Mouse (Mus musculus) embryonic facial prominence, embryonic 14.5 days (tissue): ENCODE results near the gene Fads6. TPM values are rescaled to one million over a fixed set of nuclear protein-coding genes. Genes with fewer than 3 reads are reported as not detected.
A peak's percentile ranks its signal among the peaks of the same experiment; 100 is the strongest.

Source experiments
- ATAC-seq: fragments of 200-750 bp; cut with Nextera tagmentation; 2 replicates; pipeline ENCODE4 v1.8.0; 2017; ENCODE audit warnings: low read depth, moderate number of reproducible peaks, moderate TSS enrichment
- DNase-seq: peaks from one replicate; pipeline ENCODE4 v3.0.0-alpha.2; 2015; ENCODE audit warnings: low spot score
- H3K27ac ChIP-seq: fragments of 300-500 bp; sonication (generic); replicated peaks from 2 replicates; pipeline ENCODE4 v1.5.1; 2014; ENCODE audit warnings: low read depth, mild to moderate bottlenecking, low read length, moderate library complexity
- H3K27me3 ChIP-seq: fragments of 300-500 bp; sonication (generic); replicated peaks from 2 replicates; pipeline ENCODE4 v1.6.1; 2014; ENCODE audit warnings: low read length; ENCODE audit not compliant: control insufficient read depth, insufficient read depth
- H3K36me3 ChIP-seq: fragments of 300-500 bp; sonication (generic); 2 replicates; pipeline ENCODE4 v1.6.1; 2014; ENCODE audit warnings: low read length, mixed read lengths; ENCODE audit not compliant: control insufficient read depth, insufficient read depth
- H3K4me1 ChIP-seq: fragments of 300-500 bp; sonication (generic); 2 replicates; pipeline ENCODE4 v1.6.1; 2014; ENCODE audit warnings: antibody characterized with exemption, low read length; ENCODE audit not compliant: control insufficient read depth, insufficient read depth
- H3K4me2 ChIP-seq: fragments of 300-500 bp; sonication (generic); 2 replicates; pipeline ENCODE4 v1.6.1; 2014; ENCODE audit warnings: low read depth, mild to moderate bottlenecking, low read length, moderate library complexity, mixed read lengths
- H3K4me3 ChIP-seq: fragments of 300-500 bp; sonication (generic); 2 replicates; pipeline ENCODE4 v1.5.1; 2014; ENCODE audit warnings: low read depth, mild to moderate bottlenecking, low read length
- H3K9ac ChIP-seq: fragments of 300-500 bp; sonication (generic); 2 replicates; pipeline ENCODE4 v1.6.1; 2014; ENCODE audit warnings: low read depth, mild to moderate bottlenecking, low read length, moderate library complexity, mixed read lengths
- H3K9me3 ChIP-seq: fragments of 300-500 bp; sonication (generic); 2 replicates; pipeline ENCODE4 v1.6.1; 2016; ENCODE audit warnings: low read length; ENCODE audit not compliant: control insufficient read depth
- WGBS: fragments of 180-500 bp; shearing (Covaris S2); extraction: QIAGEN DNeasy Blood & Tissue Kit; methylation state at CpG from one replicate; pipeline ENCODE4 v1.1.7; 2014; 5-methylcytosine and 5-hydroxymethylcytosine counted together
- polyA plus RNA-seq: library from polyadenylated mRNA; unstranded; fragments of >200 nt; fragmentation: Nextera tagmentation; extraction: Ambion mirVana; gene quantifications from 2 replicates; pipeline ENCODE4 v1.2.1, GENCODE M21; 2014

Gene Fads6
- polyA plus RNA-seq, 1 experiment from 2014 or later, result 0.24 TPM

GRCm38 (mm10) chr11:115264862-115265668 is 32.4 kb downstream of the Fads6 start:
- Histone ChIP-seq H3K4me3 (peak overlapping the region; percentile 27), H3K4me1 (peaks cover 11% of the 10 kb centered on the region; the same call in 1 of the 2 replicates), H3K27me3 (peaks cover 87% of the 10 kb centered on the region), H3K9ac (no peak overlapping the region), H3K9me3 (no peaks in the 10 kb centered on the region), H3K4me2 (peak overlapping the region; percentile 46), H3K27ac (no peak overlapping the region), H3K36me3 (peaks cover 18% of the 10 kb centered on the region; the same call in 1 of the 2 replicates)
- DNase-seq (no peak), ATAC-seq (no peak)
- WGBS, result 13% methylated on average over 19 of the region's 39 CpGs

GRCm38 (mm10) chr11:115264136-115264861 is 33.2 kb downstream of the Fads6 start:
- 69% methylated on average over 7 of the region's 7 CpGs for WGBS
- DNase-seq, result no peak
- Histone ChIP-seq H3K27me3 (peaks cover 94% of the 10 kb centered on the region), H3K36me3 (peaks cover 14% of the 10 kb centered on the region; the same call in 1 of the 2 replicates), H3K27ac (no peak overlapping the region), H3K9ac (no peak overlapping the region), H3K4me2 (no peak overlapping the region), H3K4me3 (no peak overlapping the region), H3K4me1 (peaks cover 11% of the 10 kb centered on the region; the same call in 1 of the 2 replicates), H3K9me3 (no peaks in the 10 kb centered on the region)
- ATAC-seq, result no peak

DNA sequence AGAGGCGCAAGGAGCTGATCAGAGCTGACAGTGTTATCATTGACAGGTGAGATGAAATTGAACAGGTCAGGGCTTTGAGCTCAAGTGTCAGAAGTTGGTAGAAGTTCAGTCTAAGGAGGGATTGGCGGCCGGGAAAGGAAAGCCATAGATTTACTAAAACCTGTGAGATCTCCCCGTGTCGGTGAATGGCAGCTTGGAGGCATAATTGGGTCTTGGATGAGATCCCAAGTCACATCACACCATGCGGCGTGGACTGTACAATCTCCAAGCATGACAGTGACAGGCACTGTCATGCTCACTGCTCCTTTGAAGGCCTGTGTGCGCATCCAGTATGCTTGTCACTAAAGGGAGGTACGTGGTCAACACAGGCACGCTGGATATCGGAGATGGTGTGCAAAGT is 34.5 kb downstream of the Fads6 start:
- 79% methylated on average over 11 of the region's 11 CpGs for WGBS
- peaks cover 98% of the 10 kb centered on the region for H3K27me3 ChIP-seq
- no peak overlapping the region for H3K4me3 ChIP-seq
- 0 out of 2 replicates have a peak, but pooled peaks cover 2% of the 10 kb centered on the region for H3K36me3 ChIP-seq
- H3K9me3 ChIP-seq, result no peaks in the 10 kb centered on the region
- ATAC-seq (no peak), DNase-seq (no peak)
- no peak overlapping the region for H3K27ac ChIP-seq
- H3K4me2 ChIP-seq, result no peak overlapping the region
- no peak overlapping the region for H3K9ac ChIP-seq
- peaks cover 12% of the 10 kb centered on the region; the same call in 1 of the 2 replicates for H3K4me1 ChIP-seq

DNA sequence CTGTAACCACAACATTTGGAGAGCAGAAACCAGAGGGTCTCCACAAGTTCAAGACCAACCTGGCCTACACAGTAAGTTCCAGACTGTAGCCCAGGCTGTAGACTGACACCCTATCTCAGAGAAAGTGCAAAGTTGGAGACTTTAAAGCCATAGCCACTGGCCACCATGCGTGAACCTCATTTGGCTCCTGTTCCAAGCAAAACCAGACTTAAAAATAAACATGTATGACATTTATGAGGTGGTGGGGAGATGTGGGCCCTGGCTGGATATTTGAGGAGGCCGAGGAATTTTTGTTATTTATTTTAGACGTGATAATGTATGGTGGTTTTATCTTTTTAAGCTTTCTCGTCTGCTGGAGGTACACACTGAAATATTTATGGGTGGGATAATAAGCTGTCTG is 38.3 kb downstream of the Fads6 start:
- no peaks in the 10 kb centered on the region for H3K9me3 ChIP-seq
- H3K4me2 ChIP-seq, result no peak overlapping the region
- no peak overlapping the region for H3K4me3 ChIP-seq
- 60% methylated on average over 4 of the region's 4 CpGs for WGBS
- DNase-seq, result no peak
- H3K27ac ChIP-seq, result no peak overlapping the region
- no peak for ATAC-seq
- no peak overlapping the region for H3K9ac ChIP-seq
- H3K36me3 ChIP-seq, result no peaks in the 10 kb centered on the region
- peaks cover 86% of the 10 kb centered on the region for H3K27me3 ChIP-seq
- 0 out of 2 replicates have a peak, but pooled peaks cover 6% of the 10 kb centered on the region for H3K4me1 ChIP-seq

- Histone ChIP-seq H3K36me3 (no peaks in the 10 kb centered on the region), H3K27me3 (peaks cover 78% of the 10 kb centered on the region), H3K27ac (no peak overlapping the region), H3K4me2 (peak overlapping the region; percentile 33), H3K9ac (no peak overlapping the region), H3K4me3 (peak overlapping the region; percentile 24), H3K4me1 (0 out of 2 replicates have a peak, but pooled peaks cover 6% of the 10 kb centered on the region), H3K9me3 (no peaks in the 10 kb centered on the region)
- ATAC-seq, result 0 out of 2 replicates have a peak, but pooled peaks have one; percentile 41
- 27% methylated on average over 27 of the region's 59 CpGs for WGBS
- DNase-seq, result peak; percentile 33
Observed at GRCm38 (mm10) chr11:115257775-115258510, 39.5 kb downstream of the Fads6 start.

DNA sequence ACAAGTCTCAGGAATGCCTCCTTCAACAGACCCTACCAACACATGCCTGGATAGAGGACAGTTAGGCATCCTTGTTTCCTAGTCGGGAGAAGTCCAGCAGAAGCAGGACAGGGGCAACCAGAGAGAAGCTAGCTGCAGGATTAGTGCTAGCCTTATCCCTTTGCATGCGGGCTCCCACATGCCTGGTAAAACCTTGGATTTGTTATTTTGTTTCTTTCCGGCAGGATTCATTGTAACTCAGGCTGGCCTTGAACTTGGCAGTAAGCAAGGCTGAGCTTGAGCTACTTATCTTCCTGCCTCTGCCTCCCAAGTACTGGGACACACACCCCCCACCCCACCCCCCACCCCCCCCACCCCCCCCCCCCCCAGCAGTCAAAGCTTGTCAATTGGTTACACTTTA is 46.2 kb downstream of the Fads6 start:
- WGBS, result 61% methylated on average over 3 of the region's 3 CpGs
- H3K4me2 ChIP-seq, result no peak overlapping the region
- peaks cover 8% of the 10 kb centered on the region; the same call in 1 of the 2 replicates for H3K4me1 ChIP-seq
- H3K27me3 ChIP-seq, result peaks cover 82% of the 10 kb centered on the region
- no peaks in the 10 kb centered on the region for H3K36me3 ChIP-seq
- H3K27ac ChIP-seq, result no peak overlapping the region
- DNase-seq (no peak), ATAC-seq (no peak)
- H3K9ac ChIP-seq, result no peak overlapping the region
- no peak overlapping the region for H3K4me3 ChIP-seq
- no peaks in the 10 kb centered on the region for H3K9me3 ChIP-seq

- Histone ChIP-seq H3K4me2 (peak overlapping the region; percentile 78), H3K9ac (peak overlapping the region; percentile 45), H3K27ac (no peak overlapping the region), H3K4me1 (peaks cover 8% of the 10 kb centered on the region; the same call in 1 of the 2 replicates), H3K4me3 (peak overlapping the region; percentile 42), H3K9me3 (no peaks in the 10 kb centered on the region), H3K27me3 (peaks cover 77% of the 10 kb centered on the region), H3K36me3 (no peaks in the 10 kb centered on the region)
- ATAC-seq (no peak), DNase-seq (no peak)
- WGBS, result 3% methylated on average over 22 of the region's 36 CpGs
Observed at GRCm38 (mm10) chr11:115250405-115251090, 46.9 kb downstream of the Fads6 start.
